Mouse (Mus musculus) urinary bladder, postnatal 25 days (tissue): ENCODE measurements around the gene Ttc23.
A peak's percentile ranks its signal among the peaks of the same experiment; 100 is the strongest.

Source experiments
- DNase-seq: peaks from one replicate; pipeline ENCODE4 v3.0.0; 2022; ENCODE audit warnings: low spot score

Gene Ttc23

DNA sequence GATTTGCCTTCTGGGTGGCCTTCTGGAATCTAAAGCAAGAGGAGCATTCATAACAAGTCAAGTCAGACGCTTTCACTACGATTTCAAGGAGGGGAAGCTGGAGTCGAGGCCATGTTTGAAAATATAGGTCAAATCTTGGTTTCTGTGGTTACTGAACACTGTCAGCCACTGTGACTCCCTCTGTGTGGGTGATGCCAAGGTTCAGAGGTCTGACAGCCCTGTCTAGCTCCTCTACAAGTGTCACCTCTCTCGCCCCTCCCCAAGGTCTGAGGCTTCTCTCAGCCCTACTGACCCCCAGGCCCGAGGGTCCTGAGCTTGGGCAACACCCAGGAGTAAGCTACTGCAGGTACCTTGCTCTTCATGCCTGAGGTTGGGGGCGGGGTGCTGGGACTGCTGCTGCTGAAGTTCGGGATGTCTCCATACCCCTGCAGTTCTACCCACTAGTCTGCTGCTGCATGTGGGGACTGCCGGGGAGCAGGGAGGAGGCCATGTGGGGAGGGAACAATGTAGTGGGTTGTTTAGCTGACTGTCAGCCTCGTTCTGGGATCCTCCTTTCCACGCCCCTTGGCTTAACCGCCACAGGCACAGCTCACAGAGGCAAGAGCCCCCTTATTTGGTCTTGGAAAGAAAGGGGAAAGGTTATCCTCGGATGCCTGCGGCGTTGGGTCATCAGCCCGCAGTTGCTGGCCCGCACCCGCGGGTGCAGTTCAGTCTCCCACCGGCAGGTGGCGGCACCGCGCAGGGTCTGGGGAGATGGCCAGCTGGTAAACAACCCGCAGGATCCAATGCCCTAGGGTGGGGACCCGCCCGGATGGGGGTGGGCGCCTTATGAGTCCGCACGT is 156.0 kb downstream of the Ttc23 start:
- DNase-seq: peak; percentile 92

DNA sequence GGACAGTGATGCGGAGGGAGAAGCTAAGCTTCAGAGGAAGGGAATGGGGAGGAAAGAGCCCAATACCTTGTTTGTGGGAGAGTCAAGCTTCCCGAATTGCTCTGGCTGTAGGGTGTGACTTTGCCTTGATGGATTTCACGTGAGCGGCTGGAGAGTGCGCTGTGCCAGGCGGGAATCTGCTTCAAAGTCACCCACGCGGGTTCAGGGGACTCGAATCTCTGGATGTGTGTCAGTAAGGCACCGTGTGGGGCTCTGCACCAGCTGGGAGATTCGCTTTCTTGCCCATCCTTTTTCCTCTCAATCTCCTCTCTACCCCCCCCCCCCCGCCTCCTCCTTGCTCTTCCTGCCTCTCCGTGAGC is 156.6 kb downstream of the Ttc23 start:
- DNase-seq: no peak
